Comparison of ENCODE assay signal across 21 mouse cellular contexts in the genomic region with DNA sequence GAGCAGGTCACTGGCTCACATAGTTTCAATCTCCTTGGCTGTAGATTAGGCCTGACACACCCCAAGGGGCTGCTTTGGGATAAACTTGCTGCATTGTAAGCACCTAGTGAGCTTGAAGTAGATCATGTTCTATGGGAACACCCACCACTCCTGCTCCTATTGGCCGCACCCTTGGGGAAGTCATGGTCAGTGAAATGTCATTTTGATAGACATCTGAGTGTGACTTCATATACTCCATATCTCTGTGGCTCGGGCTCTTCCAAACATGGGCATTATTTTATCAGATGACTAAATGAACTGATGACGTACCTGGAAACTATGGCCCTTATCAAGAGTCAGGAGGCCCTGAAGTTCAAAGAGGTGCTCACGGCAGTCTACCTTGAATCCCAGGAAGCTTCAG.
DNase-seq lines count a peak whose midpoint lies in the region; ATAC-seq and TF ChIP-seq lines count a peak whose summit lies in the region.
"Had no signal": no experiment of that assay in that cellular context is flagged by ENCODE, and none has a peak within 500 bp of the region (broad histone marks: within the 10 kb centered on the region; RNA-seq: fewer than 3 reads in every experiment).

No protein-coding gene starts in this region.

- H3K4me1 ChIP-seq in liver, embryonic 13.5 days (replicated peaks): peaks cover 56% of the 10 kb centered on the region
- H3K4me1 ChIP-seq in megakaryocyte, embryonic 14.5 days: peaks cover 99% of the 10 kb centered on the region
- no peaks in the 10 kb centered on the region; the same call in 1 of the 2 replicates for H3K4me1 ChIP-seq in lung, postnatal 0 days (ENCODE audit: insufficient read depth, low read depth, low read length)
- 0 out of 2 replicates have a peak, but pooled peaks cover 2% of the 10 kb centered on the region for H3K4me1 ChIP-seq in forebrain, embryonic 10.5 days

- H3K4me3 ChIP-seq in liver, embryonic 13.5 days (replicated peaks): no peak overlapping the region
- peak overlapping the region; percentile 5 for H3K4me3 ChIP-seq in megakaryocyte, embryonic 14.5 days (replicated peaks)
- H3K4me3 ChIP-seq in lung, postnatal 0 days (ENCODE audit: low read depth, low read length): no peak overlapping the region
- no peak overlapping the region for H3K4me3 ChIP-seq in forebrain, embryonic 10.5 days
- H3K4me3 ChIP-seq: embryonic facial prominence, embryonic 13.5 days; heart, embryonic 15.5 days; hindbrain, embryonic 10.5 days; limb, embryonic 13.5 days; lung, embryonic 15.5 days had no signal

- no peak for TF ChIP-seq CTCF in lung, postnatal 0 days (IDR thresholded peaks at IDR 0.05)

- H3K27me3 ChIP-seq in liver, embryonic 13.5 days: no peaks in the 10 kb centered on the region
- no peaks in the 10 kb centered on the region for H3K27me3 ChIP-seq in megakaryocyte, embryonic 14.5 days (replicated peaks)
- no peaks in the 10 kb centered on the region for H3K27me3 ChIP-seq in lung, postnatal 0 days (replicated peaks; ENCODE audit: insufficient read depth, low read length)
- no peaks in the 10 kb centered on the region for H3K27me3 ChIP-seq in forebrain, embryonic 10.5 days (ENCODE audit: poor library complexity, severe bottlenecking)
- H3K27me3 ChIP-seq: embryonic facial prominence, embryonic 13.5 days; heart, embryonic 15.5 days; limb, embryonic 13.5 days; lung, embryonic 15.5 days had no signal

- H3K9me3 ChIP-seq in liver, embryonic 13.5 days (replicated peaks): no peaks in the 10 kb centered on the region
- H3K9me3 ChIP-seq in megakaryocyte, embryonic 14.5 days: no peaks in the 10 kb centered on the region
- no peaks in the 10 kb centered on the region for H3K9me3 ChIP-seq in lung, postnatal 0 days (ENCODE audit: low read length)
- no peaks in the 10 kb centered on the region for H3K9me3 ChIP-seq in forebrain, embryonic 10.5 days
- H3K9me3 ChIP-seq: embryonic facial prominence, embryonic 13.5 days; heart, embryonic 15.5 days; hindbrain, embryonic 10.5 days; limb, embryonic 13.5 days; lung, embryonic 15.5 days had no signal

- DNase-seq in 416B (ENCODE audit: low read depth): peak; percentile 70
- peak; percentile 22 for DNase-seq in liver, embryonic 13.5 days
- no peak for DNase-seq in lung, postnatal 0 days (ENCODE audit: low spot score)
- no peak for DNase-seq in forebrain, embryonic 10.5 days (ENCODE audit: extremely low spot score, low spot score)
- no peak for DNase-seq in ovary, postnatal 36 days (ENCODE audit: low spot score)
- no peak for DNase-seq in spleen, adult 12 weeks (ENCODE audit: low spot score)
- DNase-seq: adrenal gland, adult 2 months; cerebellum, adult 9-11 months; gastrocnemius, postnatal 36 days; layer of hippocampus, postnatal 36 days; right cerebral cortex, postnatal 4 days; thymus, adult 18-20 months had no signal

- no peak for TF ChIP-seq EP300 in lung, postnatal 0 days (IDR thresholded peaks at IDR 0.05)

- 43% methylated on average over 4 of the region's 4 CpGs for WGBS in liver, embryonic 13.5 days (ENCODE audit: insufficient replicate concordance)
- WGBS in lung, postnatal 0 days: 87% methylated on average over 4 of the region's 4 CpGs
- whole genome bisulfite sequencing in forebrain, embryonic 10.5 days: 94% methylated on average over 4 of the region's 4 CpGs

- no peaks in the 10 kb centered on the region for H3K36me3 ChIP-seq in liver, embryonic 13.5 days
- H3K36me3 ChIP-seq in megakaryocyte, embryonic 14.5 days (replicated peaks; ENCODE audit: low read length): peaks cover 82% of the 10 kb centered on the region
- H3K36me3 ChIP-seq in lung, postnatal 0 days (ENCODE audit: insufficient read depth, low read length): no peaks in the 10 kb centered on the region
- peaks cover 25% of the 10 kb centered on the region for H3K36me3 ChIP-seq in forebrain, embryonic 10.5 days (replicated peaks)
- H3K36me3 ChIP-seq: embryonic facial prominence, embryonic 13.5 days; heart, embryonic 15.5 days; lung, embryonic 15.5 days had no signal

- peak overlapping the region; percentile 70 for H3K27ac ChIP-seq in liver, embryonic 13.5 days
- no peak overlapping the region for H3K27ac ChIP-seq in lung, postnatal 0 days (ENCODE audit: low read length)
- no peak overlapping the region for H3K27ac ChIP-seq in forebrain, embryonic 10.5 days
- H3K27ac ChIP-seq: embryonic facial prominence, embryonic 13.5 days; heart, embryonic 15.5 days; hindbrain, embryonic 10.5 days; kidney, postnatal 0 days; limb, embryonic 13.5 days; lung, embryonic 15.5 days had no signal

- ATAC-seq in inflammation-experienced regulatory T-cells, adult 6 months: peak; percentile 28
- ATAC-seq in liver, embryonic 13.5 days (ENCODE audit: low read depth): peak; percentile 67
- no peak for ATAC-seq in lung, postnatal 0 days
- ATAC-seq: midbrain, embryonic 16.5 days had no signal

- H3K9ac ChIP-seq in liver, embryonic 13.5 days: no peak overlapping the region
- H3K9ac ChIP-seq in lung, postnatal 0 days (replicated peaks; ENCODE audit: low read depth): no peak overlapping the region
- H3K9ac ChIP-seq: embryonic facial prominence, embryonic 13.5 days; heart, embryonic 15.5 days; limb, embryonic 13.5 days; lung, embryonic 15.5 days had no signal

- peak overlapping the region; percentile 25; the same call in 1 of the 2 replicates for H3K4me2 ChIP-seq in liver, embryonic 13.5 days
- H3K4me2 ChIP-seq in lung, postnatal 0 days (replicated peaks; ENCODE audit: low read depth, low read length): no peak overlapping the region
- H3K4me2 ChIP-seq: embryonic facial prominence, embryonic 13.5 days; heart, embryonic 15.5 days; limb, embryonic 13.5 days; lung, embryonic 15.5 days had no signal

Comparison
In these comparisons a context has a peak if more than half of its experiments do, and no peak if none do; other contexts are left out.
1. DNase-seq: peak in 416B (single experiment) and liver, embryonic 13.5 days (single experiment); none in lung, postnatal 0 days (single experiment), forebrain, embryonic 10.5 days (single experiment), ovary, postnatal 36 days (single experiment) and spleen, adult 12 weeks (single experiment).